Mouse (Mus musculus) stomach, postnatal 0 days (tissue): Measurements from ENCODE around the gene Ildr2.

ENCODE experiments used
- CTCF ChIP-seq: IDR thresholded peaks from 2 replicates; pipeline ENCODE4 v1.5.1; 2016; ENCODE audit warnings: antibody characterized with exemption, low read depth, mild to moderate bottlenecking, moderate library complexity
- EP300 ChIP-seq: optimal IDR thresholded peaks from 2 replicates; pipeline ENCODE3; 2016; ENCODE audit warnings: antibody characterized with exemption

GRCm38 (mm10) chr1:166361842-166362241, 107.9 kb downstream of the Ildr2 start:
- TF ChIP-seq EP300 (no peak), CTCF (no peak; the same call in 1 of the 2 replicates)
